Mouse (Mus musculus): ENCODE data around the gene Capn2.

- TF ChIP-seq CTCF (IDR thresholded peaks at IDR 0.05; ENCODE audit: low read depth, low read length) = no peak
- TF ChIP-seq POLR2A (IDR thresholded peaks at IDR 0.05; ENCODE audit: borderline replicate concordance, low read depth, low read length) = no peak
These were observed 19.7 kb downstream of the Capn2 start for GRCm38 (mm10) chr1:182497736-182498135.

Measured in bone marrow macrophage, adult 2 months (primary cell).